Mouse (Mus musculus) layer of hippocampus, adult 8-10 months (tissue): ENCODE results near the gene C1ra. TPM values are rescaled to one million over a fixed set of nuclear protein-coding genes. Genes with fewer than 3 reads are reported as not detected.
"Not testable (repeated sequence)": the region's sequence is repeated elsewhere in the genome, so short reads cannot be mapped to it uniquely, and the experiment has no call there.

ENCODE experiments used
- DNase-seq, 2 experiments: peaks; one replicate each; pipeline ENCODE4 v3.0.0; 2022; ENCODE audit warnings: low spot score in 2 of 2
- total RNA-seq, 4 experiments: library from RNA; stranded (reverse); gene quantifications; 2 replicates each; pipeline ENCODE4 v1.2.4; 2022

The C1ra gene
- total RNA-seq, 4 experiments from 2014 or later: 0.89 to 1.9 (median 1.3) TPM

- no peak for DNase-seq
These were observed 32.3 kb downstream of the C1ra start for GRCm38 (mm10) chr6:124544466-124544865.

- no peak for DNase-seq
These were observed 33.2 kb downstream of the C1ra start for GRCm38 (mm10) chr6:124545425-124545824.

GRCm38 (mm10) chr6:124547979-124548378 is 35.8 kb downstream of the C1ra start:
- DNase-seq: not testable (repeated sequence)

GRCm38 (mm10) chr6:124549023-124549550 is 36.9 kb downstream of the C1ra start:
- DNase-seq: no peak

- DNase-seq: no peak
These were observed 40.6 kb downstream of the C1ra start for GRCm38 (mm10) chr6:124552766-124553165.

GRCm38 (mm10) chr6:124555956-124556355 is 43.8 kb downstream of the C1ra start:
- DNase-seq: not testable (repeated sequence)

GRCm38 (mm10) chr6:124561156-124561555 is 49.0 kb downstream of the C1ra start:
- DNase-seq: not testable (repeated sequence)

- not testable (repeated sequence) for DNase-seq
These were observed 49.4 kb downstream of the C1ra start for GRCm38 (mm10) chr6:124561611-124562010.

- DNase-seq: peak; percentile 27 to 62
These were observed 57.8 kb downstream of the C1ra start, which contains the start of gene C1rb for GRCm38 (mm10) chr6:124570026-124570425. TSS of gene C1rb (plus strand) at chr6:124570294.

Other genes starting within 250 kb of the C1ra start
- gene Cd163, start 207.7 kb upstream of the C1ra start, total RNA-seq: 1 to 10 TPM; 2.1 to 2.8 (median 2.4) TPM
- gene Pex5, start 97.3 kb upstream of the C1ra start, total RNA-seq: 10 to 100 TPM; 47.1 to 62.7 (median 57.5) TPM
- 100 to 1,000 TPM; 249 to 296 (median 280) TPM for gene Clstn3, start 47.6 kb upstream of the C1ra start, total RNA-seq
- gene C1rl, start 19.3 kb upstream of the C1ra start, total RNA-seq: under 1 TPM; 0.39 to 0.67 (median 0.60) TPM
- gene C1s1, start 30.0 kb downstream of the C1ra start, total RNA-seq: 1 to 10 TPM in 3 of 4 experiments, under 1 TPM in 1; 0.59 to 1.7 (median 1.2) TPM
- gene C1rb, start 57.9 kb downstream of the C1ra start, total RNA-seq: not detected
- gene C1s2, start 123.7 kb downstream of the C1ra start, total RNA-seq: under 1 TPM; 0.23 to 0.68 (median 0.44) TPM
- 10 to 100 TPM; 24.1 to 38.4 (median 31.4) TPM for gene Lpcat3, start 150.6 kb downstream of the C1ra start, total RNA-seq
- 10 to 100 TPM; 50.1 to 57.2 (median 52.5) TPM for gene Emg1, start 199.8 kb downstream of the C1ra start, total RNA-seq
- 100 to 1,000 TPM; 118 to 123 (median 120) TPM for gene Phb2, start 199.9 kb downstream of the C1ra start, total RNA-seq
- 10 to 100 TPM in 2 of 4 experiments, 1 to 10 TPM in 2; 2.2 to 24.3 (median 13.4) TPM for gene Ptpn6, start 226.3 kb downstream of the C1ra start, total RNA-seq
- 100 to 1,000 TPM; 311 to 385 (median 325) TPM for gene Grcc10, start 229.0 kb downstream of the C1ra start, total RNA-seq
- 1 to 10 TPM in 1 of 4 experiments, not detected in 3; 5.1 TPM for gene Gm45234, start 243.6 kb downstream of the C1ra start, total RNA-seq
- gene Atn1, start 244.1 kb downstream of the C1ra start, total RNA-seq: 100 to 1,000 TPM; 138 to 158 (median 147) TPM